Mouse (Mus musculus) heart, postnatal 0 days (tissue): ENCODE data around the gene Acer2.
A peak's percentile ranks its signal among the peaks of the same experiment; 100 is the strongest.

Experiments
- CTCF ChIP-seq: IDR thresholded peaks from 2 replicates; pipeline ENCODE4 v1.5.1; 2016; ENCODE audit warnings: antibody characterized with exemption, control low read depth, low read depth
- EP300 ChIP-seq: IDR thresholded peaks from 2 replicates; pipeline ENCODE4 v1.6.1; 2016; ENCODE audit warnings: antibody characterized with exemption, low read depth

- TF ChIP-seq EP300 (no peak), CTCF (peak; percentile 94)
Observed at GRCm38 (mm10) chr4:86924804-86925458, 50.7 kb downstream of the Acer2 start.
